Comparison of ENCODE assay signal across 18 mouse cellular contexts in genomic region chr7:142479307-142479706, GRCm38 (mm10). TPM values are rescaled to one million over a fixed set of nuclear protein-coding genes. Genes with fewer than 3 reads are reported as not detected.
A peak's percentile ranks its signal among the peaks of the same experiment; 100 is the strongest.
DNase-seq lines count a peak whose midpoint lies in the region; ATAC-seq lines count a peak whose summit lies in the region.
"Had no signal": no experiment of that assay in that cellular context is flagged by ENCODE, and none has a peak within 500 bp of the region (broad histone marks: within the 10 kb centered on the region; RNA-seq: fewer than 3 reads in every experiment).

No protein-coding gene starts in this region.

- H3K27ac ChIP-seq in heart, embryonic 12.5 days (ENCODE audit: poor library complexity, severe bottlenecking), result peak overlapping the region; percentile 98
- no peak overlapping the region for H3K27ac ChIP-seq in midbrain, embryonic 11.5 days (ENCODE audit: low read depth, low read length)
- H3K27ac ChIP-seq in midbrain, embryonic 15.5 days, result no peak overlapping the region
- peak overlapping the region; percentile 97 for H3K27ac ChIP-seq in limb, embryonic 10.5 days
- H3K27ac ChIP-seq: hindbrain, embryonic 12.5 days; macrophage had no signal

- no peaks in the 10 kb centered on the region for H3K9me3 ChIP-seq in heart, embryonic 12.5 days (replicated peaks)
- no peaks in the 10 kb centered on the region for H3K9me3 ChIP-seq in midbrain, embryonic 11.5 days (ENCODE audit: control insufficient read depth, low read length)
- no peaks in the 10 kb centered on the region for H3K9me3 ChIP-seq in midbrain, embryonic 15.5 days
- H3K9me3 ChIP-seq in limb, embryonic 10.5 days (replicated peaks), result no peaks in the 10 kb centered on the region
- H3K9me3 ChIP-seq: hindbrain, embryonic 12.5 days had no signal

- DNase-seq in heart, postnatal 36 days, result no peak
- peak; percentile 53 for DNase-seq in midbrain, embryonic 11.5 days (ENCODE audit: low spot score, missing footprints)
- no peak for DNase-seq in limb, embryonic 10.5 days (ENCODE audit: low spot score)
- no peak for DNase-seq in embryo, embryonic 11 days
- DNase-seq in liver, result no peak
- DNase-seq: cerebellum, postnatal 36 days had no signal

- H3K4me3 ChIP-seq in heart, embryonic 12.5 days, result no peak overlapping the region
- no peak overlapping the region for H3K4me3 ChIP-seq in midbrain, embryonic 11.5 days (ENCODE audit: low read depth, low read length)
- H3K4me3 ChIP-seq in midbrain, embryonic 15.5 days, result no peak overlapping the region
- H3K4me3 ChIP-seq in limb, embryonic 10.5 days, result no peak overlapping the region
- H3K4me3 ChIP-seq: erythroblast, embryonic 14.5 days; hindbrain, embryonic 12.5 days had no signal

- H3K4me2 ChIP-seq in heart, embryonic 12.5 days, result no peak overlapping the region
- no peak overlapping the region for H3K4me2 ChIP-seq in midbrain, embryonic 11.5 days
- no peak overlapping the region for H3K4me2 ChIP-seq in midbrain, embryonic 15.5 days
- H3K4me2 ChIP-seq: hindbrain, embryonic 12.5 days had no signal

- peaks cover 88% of the 10 kb centered on the region for H3K4me1 ChIP-seq in heart, embryonic 12.5 days (replicated peaks)
- H3K4me1 ChIP-seq in midbrain, embryonic 11.5 days (ENCODE audit: control insufficient read depth, insufficient read depth, low read length), result peaks cover 18% of the 10 kb centered on the region
- H3K4me1 ChIP-seq in midbrain, embryonic 15.5 days, result peaks cover 17% of the 10 kb centered on the region
- H3K4me1 ChIP-seq in limb, embryonic 10.5 days, result peaks cover 83% of the 10 kb centered on the region

- no peak for ATAC-seq in heart, embryonic 12.5 days (ENCODE audit: insufficient number of reproducible peaks, low FRiP score)
- ATAC-seq in midbrain, embryonic 11.5 days (ENCODE audit: low FRiP score), result no peak
- no peak for ATAC-seq in midbrain, embryonic 15.5 days (replicated peaks)
- ATAC-seq: midbrain, embryonic 16.5 days had no signal

- intact Hi-C loops in heart, postnatal 36 days (cut with DNase I), result no loop called here

- 0 out of 2 replicates have a peak overlapping the region, but pooled peaks have one; percentile 21 for H3K9ac ChIP-seq in heart, embryonic 12.5 days
- no peak overlapping the region for H3K9ac ChIP-seq in midbrain, embryonic 11.5 days (ENCODE audit: low read length)
- no peak overlapping the region for H3K9ac ChIP-seq in midbrain, embryonic 15.5 days
- H3K9ac ChIP-seq: hindbrain, embryonic 12.5 days had no signal

- H3K36me3 ChIP-seq in heart, embryonic 12.5 days, result no peaks in the 10 kb centered on the region
- H3K36me3 ChIP-seq in midbrain, embryonic 11.5 days (ENCODE audit: control insufficient read depth, insufficient read depth, low read length), result no peaks in the 10 kb centered on the region
- H3K36me3 ChIP-seq in midbrain, embryonic 15.5 days (replicated peaks), result no peaks in the 10 kb centered on the region
- H3K36me3 ChIP-seq in limb, embryonic 10.5 days, result no peaks in the 10 kb centered on the region
- H3K36me3 ChIP-seq: hindbrain, embryonic 12.5 days had no signal

- H3K27me3 ChIP-seq in heart, embryonic 12.5 days (replicated peaks), result no peaks in the 10 kb centered on the region
- no peaks in the 10 kb centered on the region for H3K27me3 ChIP-seq in midbrain, embryonic 11.5 days (ENCODE audit: control insufficient read depth, insufficient read depth, low read length)
- no peaks in the 10 kb centered on the region for H3K27me3 ChIP-seq in midbrain, embryonic 15.5 days (replicated peaks)
- no peaks in the 10 kb centered on the region for H3K27me3 ChIP-seq in limb, embryonic 10.5 days (ENCODE audit: low read depth, poor library complexity, severe bottlenecking)
- H3K27me3 ChIP-seq: hindbrain, embryonic 12.5 days had no signal

RNA-seq across cellular contexts. Expression of gene Lsp1, which starts 18.7 kb away (rescaled TPM):
- 33.4 and 38.4 TPM in 2 replicates for polyA plus RNA-seq in heart, embryonic 12.5 days (2016; fragmentation: Nextera tagmentation; extraction: Ambion mirVana)
- total RNA-seq in heart, postnatal 36 days (2021), result 10 to 100 TPM; 31.7 to 40.4 TPM
- 11.1 and 13.1 TPM in 2 replicates for polyA plus RNA-seq in midbrain, embryonic 11.5 days (2014; fragmentation: Nextera tagmentation; extraction: Ambion mirVana)
- 3.7 and 5.4 TPM in 2 replicates for polyA plus RNA-seq in midbrain, embryonic 15.5 days (2015; fragmentation: Nextera tagmentation; extraction: Ambion mirVana)
- 28.7 and 31.1 TPM in 2 replicates for polyA plus RNA-seq in limb, embryonic 10.5 days (2016; fragmentation: Nextera tagmentation; extraction: Ambion mirVana)

RNA-seq across cellular contexts. Expression of gene Tnnt3, which starts 19.3 kb away (rescaled TPM):
- 6.4 and 9.3 TPM in 2 replicates for polyA plus RNA-seq in heart, embryonic 12.5 days (2016; fragmentation: Nextera tagmentation; extraction: Ambion mirVana)
- total RNA-seq in heart, postnatal 36 days (2021), result under 1 TPM; 0.61 to 0.68 TPM
- polyA plus RNA-seq in midbrain, embryonic 11.5 days (2014; fragmentation: Nextera tagmentation; extraction: Ambion mirVana), result 0.77 and 2.0 TPM in 2 replicates
- polyA plus RNA-seq in midbrain, embryonic 15.5 days (2015; fragmentation: Nextera tagmentation; extraction: Ambion mirVana), result 1.6 TPM in 2 replicates
- 1.6 and 1.7 TPM in 2 replicates for polyA plus RNA-seq in limb, embryonic 10.5 days (2016; fragmentation: Nextera tagmentation; extraction: Ambion mirVana)
- polyA plus RNA-seq: erythroblast, embryonic 14.5 days; macrophage had no signal

RNA-seq across cellular contexts. Expression of gene Tnni2, which starts 37.7 kb away (rescaled TPM):
- 50.6 and 53.5 TPM in 2 replicates for polyA plus RNA-seq in heart, embryonic 12.5 days (2016; fragmentation: Nextera tagmentation; extraction: Ambion mirVana)
- total RNA-seq in heart, postnatal 36 days (2021), result 1 to 10 TPM; 1.6 to 3.4 TPM
- 0.47 and 0.96 TPM in 2 replicates for polyA plus RNA-seq in midbrain, embryonic 11.5 days (2014; fragmentation: Nextera tagmentation; extraction: Ambion mirVana)
- 0.25 and 0.74 TPM in 2 replicates for polyA plus RNA-seq in midbrain, embryonic 15.5 days (2015; fragmentation: Nextera tagmentation; extraction: Ambion mirVana)
- polyA plus RNA-seq in limb, embryonic 10.5 days (2016; fragmentation: Nextera tagmentation; extraction: Ambion mirVana), result 2.4 and 3.6 TPM in 2 replicates
- total RNA-seq: layer of hippocampus, postnatal 10 days had no signal
- polyA plus RNA-seq: erythroblast, embryonic 14.5 days had no signal

RNA-seq across cellular contexts. Expression of gene Syt8, which starts 44.7 kb away (rescaled TPM):
- 0.28 and 0.57 TPM in 2 replicates for polyA plus RNA-seq in heart, embryonic 12.5 days (2016; fragmentation: Nextera tagmentation; extraction: Ambion mirVana)
- total RNA-seq in heart, postnatal 36 days (2021), result not detected
- not detected in 2 replicates for polyA plus RNA-seq in midbrain, embryonic 11.5 days (2014; fragmentation: Nextera tagmentation; extraction: Ambion mirVana)
- polyA plus RNA-seq in midbrain, embryonic 15.5 days (2015; fragmentation: Nextera tagmentation; extraction: Ambion mirVana), result not detected in 2 replicates
- 0.25 TPM in 1 of 2 replicates, not detected in the other for polyA plus RNA-seq in limb, embryonic 10.5 days (2016; fragmentation: Nextera tagmentation; extraction: Ambion mirVana)
- total RNA-seq: adrenal gland, postnatal 4 days; layer of hippocampus, postnatal 10 days had no signal
- polyA plus RNA-seq: erythroblast, embryonic 14.5 days; frontal cortex, adult 2 months; kidney, embryonic 14.5 days; limb, embryonic 11.5 days; midbrain, embryonic 16.5 days; neural tube, embryonic 14.5 days had no signal

RNA-seq across cellular contexts. Expression of gene Mrpl23, which starts 53.2 kb away (rescaled TPM):
- polyA plus RNA-seq in heart, embryonic 12.5 days (2016; fragmentation: Nextera tagmentation; extraction: Ambion mirVana), result 12.0 and 15.2 TPM in 2 replicates
- total RNA-seq in heart, postnatal 36 days (2021), result 10 to 100 TPM; 12.8 to 13.1 TPM
- 13.9 and 16.6 TPM in 2 replicates for polyA plus RNA-seq in midbrain, embryonic 11.5 days (2014; fragmentation: Nextera tagmentation; extraction: Ambion mirVana)
- polyA plus RNA-seq in midbrain, embryonic 15.5 days (2015; fragmentation: Nextera tagmentation; extraction: Ambion mirVana), result 22.4 and 24.0 TPM in 2 replicates
- 25.9 and 33.7 TPM in 2 replicates for polyA plus RNA-seq in limb, embryonic 10.5 days (2016; fragmentation: Nextera tagmentation; extraction: Ambion mirVana)

Comparison
In these comparisons a context has a peak if more than half of its experiments do, and no peak if none do; other contexts are left out.
1. H3K27ac ChIP-seq: peak in heart, embryonic 12.5 days (single experiment) and limb, embryonic 10.5 days (single experiment); none in midbrain, embryonic 11.5 days (single experiment) and midbrain, embryonic 15.5 days (single experiment).
2. RNA of gene Tnni2, which starts 37.7 kb away (polyA plus RNA-seq): 50.6 to 53.5 TPM in heart, embryonic 12.5 days; 2.4 to 3.6 TPM in limb, embryonic 10.5 days, 0.47 to 0.96 TPM in midbrain, embryonic 11.5 days and 0.25 to 0.74 TPM in midbrain, embryonic 15.5 days; every median in the first group is over 10 times any median in the second.